Mouse (Mus musculus) olfactory bulb, adult 2 months (tissue): ENCODE data around the gene Tmem170b.

Experiments used
- CTCF ChIP-seq: fragments of 200-500 bp; IDR thresholded peaks from 2 replicates; pipeline ENCODE4 v1.5.1; 2012; ENCODE audit warnings: low read depth, mild to moderate bottlenecking, low read length, moderate library complexity; ENCODE audit not compliant: insufficient read depth
- POLR2A ChIP-seq: fragments of 200-500 bp; IDR thresholded peaks from 2 replicates; pipeline ENCODE4 v1.6.1; 2012; ENCODE audit warnings: mild to moderate bottlenecking, low read depth, low read length, moderate library complexity; ENCODE audit not compliant: insufficient read depth

DNA sequence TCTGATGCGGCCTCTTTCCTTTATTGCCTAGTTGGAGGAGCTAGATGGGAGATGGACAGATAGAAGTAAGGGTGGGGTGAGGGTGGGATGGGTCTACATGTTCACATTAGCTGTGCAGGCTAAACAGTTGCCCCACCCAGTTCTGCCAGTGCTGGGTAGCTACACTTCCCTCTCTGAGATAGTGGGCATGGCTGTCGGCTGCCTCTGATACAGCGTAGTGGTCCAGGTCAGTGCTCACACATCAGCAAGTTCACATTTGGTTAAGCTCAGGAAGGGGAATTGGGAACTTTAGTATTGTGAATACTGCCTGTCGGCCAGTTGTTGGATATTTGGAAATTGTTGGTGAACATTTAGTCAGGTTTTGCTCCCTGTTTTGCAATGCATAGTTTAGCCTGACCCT is 13.8 kb downstream of the Tmem170b start:
- TF ChIP-seq POLR2A (no peak), CTCF (no peak)
